Mouse (Mus musculus): ENCODE measurements at regions not wholly inside any gene's neighbourhood (a gene's known extent, or its start where the extent isn't known, plus 50 kb on each side); places are given as distances from the start of the nearest gene placed in this dataset.

DNA sequence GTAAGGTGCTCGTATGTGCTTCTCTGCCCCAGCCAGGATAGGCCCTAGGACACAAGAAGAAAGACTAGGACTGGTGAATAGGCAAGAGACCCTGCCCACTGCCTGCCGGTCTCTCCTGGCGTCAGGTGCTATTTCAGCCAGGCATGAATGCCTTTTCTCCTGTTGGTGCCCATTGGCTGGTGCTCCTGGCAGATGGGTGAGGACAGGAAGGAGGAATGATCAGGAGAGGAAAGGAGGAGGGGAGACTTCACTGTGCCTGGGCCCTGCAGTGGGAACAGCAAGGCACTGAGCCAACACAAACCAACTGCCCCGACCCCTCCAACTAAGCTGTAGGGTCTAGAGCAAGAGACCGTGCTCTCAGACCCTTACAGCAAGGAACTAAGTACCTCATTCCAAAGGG lies 100.4 kb downstream of the Pja1 start:
- TF ChIP-seq CTCF (IDR thresholded peaks at IDR 0.05; ENCODE audit: control insufficient read depth, insufficient read depth, insufficient replicate concordance, low read depth, low read length) (no peak), POLR2A (IDR thresholded peaks at IDR 0.05; ENCODE audit: control insufficient read depth, low read depth, low read length) (no peak)
